Mouse (Mus musculus) cortical plate, adult 2 months (tissue): ENCODE data around the gene Siglec1.

ENCODE experiments used
- CTCF ChIP-seq: fragments of 200-500 bp; IDR thresholded peaks from 2 replicates; pipeline ENCODE4 v1.5.1; 2011; ENCODE audit warnings: mild to moderate bottlenecking, control low read depth, low read length; ENCODE audit not compliant: insufficient read depth; ENCODE audit errors: extremely low read depth
- POLR2A ChIP-seq: fragments of 200-500 bp; IDR thresholded peaks from 2 replicates; pipeline ENCODE4 v1.6.1; 2011; ENCODE audit warnings: mild to moderate bottlenecking, low read length, control low read depth; ENCODE audit not compliant: insufficient read depth; ENCODE audit errors: extremely low read depth

DNA sequence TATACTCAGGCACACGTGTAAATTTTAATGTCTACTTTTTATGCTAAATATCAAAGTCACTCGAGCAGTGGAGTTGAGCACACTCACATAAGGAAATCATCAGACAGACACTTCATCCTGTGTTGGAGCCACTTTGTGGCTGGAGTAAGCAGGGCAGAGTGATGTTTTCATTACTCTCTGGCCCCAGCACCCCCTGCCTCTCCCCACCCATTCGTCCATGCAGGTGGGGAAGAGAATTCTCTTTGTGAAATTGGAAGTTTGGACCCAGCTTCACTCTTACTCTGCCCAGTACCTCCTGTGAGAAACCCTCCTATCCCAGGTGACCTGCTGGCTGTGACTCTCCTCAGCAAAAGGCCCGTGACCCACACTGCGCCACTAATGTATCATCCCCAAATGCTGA is 47.9 kb downstream of the Siglec1 start:
- no peak for TF ChIP-seq POLR2A
- no peak for TF ChIP-seq CTCF
